Mouse (Mus musculus) liver, embryonic 13.5 days (tissue): ENCODE data around the gene Zp2. TPM values are rescaled to one million over a fixed set of nuclear protein-coding genes. Genes with fewer than 3 reads are reported as not detected.

Source experiments
- ATAC-seq: fragments of 200-750 bp; cut with Nextera tagmentation; 2 replicates; pipeline ENCODE4 v1.8.0; 2017; ENCODE audit warnings: low read depth, mild to moderate bottlenecking, moderate number of reproducible peaks, moderate library complexity
- DNase-seq: peaks from one replicate; pipeline ENCODE4 v3.0.0; 2022
- H3K27ac ChIP-seq: fragments of 300-500 bp; sonication (generic); 2 replicates; pipeline ENCODE4 v1.5.1; 2015; ENCODE audit warnings: moderate library complexity, mild to moderate bottlenecking, inconsistent platforms
- H3K27me3 ChIP-seq: fragments of 300-500 bp; sonication (generic); 2 replicates; pipeline ENCODE4 v1.6.1; 2015; ENCODE audit warnings: mild to moderate bottlenecking, inconsistent platforms
- H3K36me3 ChIP-seq: fragments of 300-500 bp; sonication (generic); 2 replicates; pipeline ENCODE4 v1.6.1; 2015; ENCODE audit warnings: mild to moderate bottlenecking, inconsistent platforms
- H3K4me1 ChIP-seq: fragments of 300-500 bp; sonication (generic); replicated peaks from 2 replicates; pipeline ENCODE4 v1.6.1; 2015; ENCODE audit warnings: inconsistent platforms
- H3K4me2 ChIP-seq: fragments of 300-500 bp; sonication (generic); 2 replicates; pipeline ENCODE4 v1.6.1; 2015; ENCODE audit warnings: inconsistent platforms, mild to moderate bottlenecking, moderate library complexity
- H3K4me3 ChIP-seq: fragments of 300-500 bp; sonication (generic); replicated peaks from 2 replicates; pipeline ENCODE4 v1.5.1; 2015; ENCODE audit warnings: mild to moderate bottlenecking, inconsistent platforms
- H3K9ac ChIP-seq: fragments of 300-500 bp; sonication (generic); 2 replicates; pipeline ENCODE4 v1.6.1; 2015; ENCODE audit warnings: mild to moderate bottlenecking, inconsistent platforms
- H3K9me3 ChIP-seq: fragments of 300-500 bp; sonication (generic); replicated peaks from 2 replicates; pipeline ENCODE4 v1.6.1; 2016; ENCODE audit warnings: inconsistent platforms
- WGBS: fragments of 180-500 bp; shearing (Covaris S2); methylation state at CpG from one replicate; pipeline ENCODE4 v1.1.7; 2015; ENCODE audit not compliant: insufficient replicate concordance; 5-methylcytosine and 5-hydroxymethylcytosine counted together
- polyA plus RNA-seq: library from polyadenylated mRNA; unstranded; fragments of >200 nt; fragmentation: Nextera tagmentation; extraction: Ambion mirVana; gene quantifications from 2 replicates; pipeline ENCODE4 v1.2.1, GENCODE M21; 2015

Gene Zp2
- polyA plus RNA-seq, 1 experiment from 2014 or later = not detected

- H3K4me2 ChIP-seq = no peak overlapping the region
- H3K27me3 ChIP-seq = peaks cover 8% of the 10 kb centered on the region; the same call in 1 of the 2 replicates
- DNase-seq (peak; percentile 52), ATAC-seq (peak; percentile 48; the same call in 1 of the 2 replicates)
- H3K9me3 ChIP-seq = no peaks in the 10 kb centered on the region
- H3K4me1 ChIP-seq = peaks cover 8% of the 10 kb centered on the region
- no peak overlapping the region for H3K4me3 ChIP-seq
- H3K9ac ChIP-seq = no peak overlapping the region
- no peaks in the 10 kb centered on the region for H3K36me3 ChIP-seq
- H3K27ac ChIP-seq = no peak overlapping the region
- WGBS = 16% methylated on average over 9 of the region's 9 CpGs
Measured at GRCm38 (mm10) chr7:120098403-120098802, 46.7 kb downstream of the Zp2 start.

GRCm38 (mm10) chr7:120097845-120098244 lies 47.2 kb downstream of the Zp2 start:
- Histone ChIP-seq H3K4me1 (0 out of 2 replicates have a peak, but pooled peaks cover 2% of the 10 kb centered on the region), H3K27ac (no peak overlapping the region), H3K9ac (no peak overlapping the region), H3K9me3 (no peaks in the 10 kb centered on the region), H3K4me3 (no peak overlapping the region), H3K27me3 (peaks cover 6% of the 10 kb centered on the region; the same call in 1 of the 2 replicates), H3K4me2 (no peak overlapping the region), H3K36me3 (no peaks in the 10 kb centered on the region)
- DNase-seq (no peak), ATAC-seq (no peak)
- WGBS = 7% methylated on average over 7 of the region's 7 CpGs

DNA sequence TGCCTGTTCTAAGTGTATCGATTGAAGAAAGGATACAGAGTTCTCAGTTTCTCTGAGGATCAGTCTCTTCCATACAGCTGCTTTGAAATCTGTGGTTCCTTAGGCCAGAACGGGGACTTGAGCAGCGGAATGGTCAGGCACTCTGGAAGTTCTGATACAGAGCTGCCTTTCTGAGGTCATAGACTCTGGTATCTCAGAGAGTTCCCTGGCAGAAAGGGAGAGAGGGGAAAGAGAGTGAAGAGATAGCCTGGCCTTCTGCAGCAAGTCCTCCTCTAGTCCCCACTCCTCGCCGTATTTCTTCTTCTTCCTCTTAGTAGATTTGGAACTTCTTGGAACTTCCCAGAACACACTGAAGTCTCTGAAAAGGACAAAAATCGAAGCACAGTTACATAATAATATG lies 49.9 kb downstream of the Zp2 start, which contains the start of gene Dnah3:
Dnah3 (minus strand) TSS at position 101 of the 400 bp plus-strand sequence.
- ATAC-seq (no peak), DNase-seq (no peak)
- H3K9ac ChIP-seq = no peak within 1 kb of the TSS
- WGBS = 59% methylated on average over 6 of the region's 6 CpGs
- no peak within 1 kb of the TSS for H3K4me3 ChIP-seq
- no peak within 1 kb of the TSS for H3K4me2 ChIP-seq
- H3K27ac ChIP-seq = no peak within 1 kb of the TSS
- H3K9me3 ChIP-seq = no peaks in the 10 kb centered on the region
- H3K4me1 ChIP-seq = no peaks in the 10 kb centered on the region
- H3K36me3 ChIP-seq = no peaks in the 10 kb centered on the region
- no peaks in the 10 kb centered on the region for H3K27me3 ChIP-seq

- no peak overlapping the region for H3K27ac ChIP-seq
- no peak overlapping the region for H3K4me3 ChIP-seq
- H3K9ac ChIP-seq = no peak overlapping the region
- H3K27me3 ChIP-seq = no peaks in the 10 kb centered on the region
- no peaks in the 10 kb centered on the region for H3K4me1 ChIP-seq
- no peak for DNase-seq
- 64% methylated on average over 3 of the region's 3 CpGs for WGBS
- no peaks in the 10 kb centered on the region for H3K9me3 ChIP-seq
- no peak overlapping the region for H3K4me2 ChIP-seq
- no peaks in the 10 kb centered on the region for H3K36me3 ChIP-seq
- no peak for ATAC-seq
Measured at GRCm38 (mm10) chr7:120094216-120094615, 50.9 kb downstream of the Zp2 start.

DNA sequence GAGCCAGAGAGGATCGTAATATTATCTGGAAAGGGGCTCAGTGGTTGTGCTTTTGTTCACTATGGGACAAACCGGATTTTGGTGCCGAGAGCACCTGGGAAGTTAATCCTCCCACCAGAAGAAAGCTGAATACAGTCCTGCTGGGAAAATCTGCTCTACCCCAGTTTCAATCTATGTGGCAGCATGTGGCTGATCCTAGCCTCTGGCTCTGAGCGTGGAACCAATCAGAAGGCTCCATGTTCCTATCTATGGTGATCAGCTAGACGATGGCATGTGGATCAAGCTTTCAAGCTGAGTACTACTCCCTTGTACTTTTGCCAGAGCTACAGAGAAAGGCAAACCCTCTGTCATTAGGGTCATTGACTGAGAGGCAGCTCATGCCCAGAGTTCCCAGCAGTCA lies 52.1 kb downstream of the Zp2 start:
- no peaks in the 10 kb centered on the region for H3K36me3 ChIP-seq
- no peaks in the 10 kb centered on the region for H3K4me1 ChIP-seq
- no peak overlapping the region for H3K4me3 ChIP-seq
- H3K27me3 ChIP-seq = no peaks in the 10 kb centered on the region
- DNase-seq (no peak), ATAC-seq (no peak)
- 36% methylated on average over 5 of the region's 5 CpGs for WGBS
- no peak overlapping the region for H3K27ac ChIP-seq
- H3K4me2 ChIP-seq = no peak overlapping the region
- no peaks in the 10 kb centered on the region for H3K9me3 ChIP-seq
- H3K9ac ChIP-seq = no peak overlapping the region

DNA sequence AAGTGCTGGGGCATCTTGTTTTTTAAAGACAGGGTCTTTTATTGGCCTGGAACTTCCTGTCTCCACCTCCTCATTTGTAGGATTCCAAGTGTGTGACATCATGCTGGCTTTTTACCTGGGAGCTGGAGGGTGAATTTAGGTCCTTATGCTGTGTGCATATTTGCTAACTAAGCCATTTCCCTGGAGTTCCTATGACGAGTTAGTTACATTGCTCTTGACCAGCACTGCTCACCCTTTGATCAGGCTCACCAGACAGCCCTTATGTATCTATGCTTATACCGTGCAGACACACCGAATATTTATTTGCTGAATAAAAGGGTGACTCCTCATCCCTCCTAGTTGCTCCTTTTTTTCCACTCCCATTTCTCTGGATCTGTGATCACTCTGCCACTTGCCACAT lies 64.9 kb downstream of the Zp2 start:
- ATAC-seq = no peak
- Histone ChIP-seq H3K4me1 (no peaks in the 10 kb centered on the region), H3K27me3 (no peaks in the 10 kb centered on the region), H3K9ac (no peak overlapping the region), H3K4me3 (no peak overlapping the region), H3K9me3 (no peaks in the 10 kb centered on the region), H3K27ac (no peak overlapping the region), H3K36me3 (no peaks in the 10 kb centered on the region), H3K4me2 (no peak overlapping the region)
- no peak for DNase-seq
- 69% methylated on average over 3 of the region's 3 CpGs for WGBS

Other genes starting within 250 kb of the Zp2 start
- 3.8 and 3.9 TPM in 2 replicates for gene Lyrm1, start 249.4 kb downstream of the Zp2 start, polyA plus RNA-seq
- 2.0 and 2.5 TPM in 2 replicates for gene Dcun1d3, start 249.0 kb downstream of the Zp2 start, polyA plus RNA-seq
- gene Dnah3, start 50.0 kb downstream of the Zp2 start, polyA plus RNA-seq = not detected in 2 replicates
- 2.5 and 3.2 TPM in 2 replicates for gene Tmem159, start 42.9 kb downstream of the Zp2 start, polyA plus RNA-seq
- 1.4 and 1.6 TPM in 2 replicates for gene Anks4b, start 28.6 kb upstream of the Zp2 start, polyA plus RNA-seq
- 0.25 and 0.44 TPM in 2 replicates for gene Crym, start 56.8 kb upstream of the Zp2 start, polyA plus RNA-seq
- gene Abca14, start 58.7 kb upstream of the Zp2 start, polyA plus RNA-seq = 0.17 TPM in 1 of 2 replicates, not detected in the other
- not detected in 2 replicates for gene Abca15, start 183.4 kb upstream of the Zp2 start, polyA plus RNA-seq